Mouse (Mus musculus): ENCODE measurements at regions not wholly inside any gene's neighbourhood (a gene's known extent, or its start where the extent isn't known, plus 50 kb on each side); places are given as distances from the start of the nearest gene placed in this dataset.

DNA sequence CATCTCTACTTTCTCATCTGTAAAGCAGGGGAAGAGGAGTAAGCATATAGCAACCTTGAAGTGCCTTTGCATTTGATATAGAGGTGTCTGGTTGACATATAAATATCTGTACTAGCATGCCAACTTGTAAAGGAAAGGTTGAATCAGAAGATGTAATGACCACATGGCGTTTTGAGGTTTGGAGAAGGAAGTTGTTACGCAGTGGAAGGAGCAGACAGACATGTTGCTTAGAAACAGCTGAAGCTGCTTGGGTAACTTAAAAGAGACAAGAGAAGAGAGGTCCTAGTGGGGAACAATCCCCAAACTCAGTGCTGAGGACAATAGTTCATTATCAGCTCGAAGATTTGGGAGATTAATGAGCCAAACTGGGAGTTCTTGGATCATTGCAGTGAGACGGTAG is 202.9 kb downstream of the Spry2 start:
- H3K27me3 ChIP-seq (replicated peaks) = no peaks in the 10 kb centered on the region
- H3K9me3 ChIP-seq = no peaks in the 10 kb centered on the region
- no peaks in the 10 kb centered on the region for H3K36me3 ChIP-seq
- H3K4me2 ChIP-seq (replicated peaks) = no peak overlapping the region
- no peak for ATAC-seq (ENCODE audit: low FRiP score, low read depth)
- no peaks in the 10 kb centered on the region for H3K4me1 ChIP-seq
- no peak overlapping the region for H3K9ac ChIP-seq
- H3K4me3 ChIP-seq = no peak overlapping the region
- WGBS = 83% methylated on average over 4 of the region's 4 CpGs
- H3K27ac ChIP-seq = no peak overlapping the region

DNA sequence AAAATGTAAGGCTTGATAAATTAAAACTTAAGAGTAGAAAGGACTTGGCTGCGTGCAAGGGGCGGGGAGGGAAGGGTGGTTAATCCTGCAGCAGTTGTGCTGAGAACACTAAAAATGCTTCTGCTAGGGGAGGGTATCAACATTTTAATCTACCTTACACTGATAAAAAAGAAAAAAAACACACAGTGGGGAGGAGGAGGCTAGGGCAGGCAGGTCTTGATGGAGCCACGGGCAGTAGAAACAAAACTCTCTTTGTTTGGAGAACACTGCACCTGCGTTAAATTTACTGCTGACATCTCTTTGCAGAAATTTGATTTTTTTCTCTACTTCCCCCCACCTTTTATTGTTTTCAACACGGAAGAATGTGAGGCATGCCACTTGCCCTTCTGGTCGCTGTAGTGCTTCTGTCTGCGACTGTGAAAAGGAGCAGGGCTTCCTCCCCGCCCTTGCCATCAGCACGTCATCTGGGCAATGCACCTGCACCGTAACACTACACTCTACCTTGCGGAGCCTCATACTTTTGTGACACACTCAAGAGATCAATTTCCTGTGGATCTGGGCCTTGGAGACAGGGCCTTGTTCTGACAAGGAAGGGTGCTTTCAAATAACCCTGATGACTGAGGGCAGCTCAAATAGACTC is 211.7 kb downstream of the Spry2 start:
- Histone ChIP-seq H3K4me1 (no peaks in the 10 kb centered on the region), H3K9me3 (no peaks in the 10 kb centered on the region), H3K36me3 (no peaks in the 10 kb centered on the region), H3K4me3 (no peak overlapping the region), H3K27ac (no peak overlapping the region), H3K4me2 (replicated peaks) (no peak overlapping the region), H3K9ac (no peak overlapping the region), H3K27me3 (replicated peaks) (no peaks in the 10 kb centered on the region)
- WGBS = 56% methylated on average over 11 of the region's 11 CpGs
- ATAC-seq (ENCODE audit: low FRiP score, low read depth) = no peak

GRCm38 (mm10) chr14:105684329-105684728 is 212.3 kb downstream of the Spry2 start:
- no peak overlapping the region for H3K4me2 ChIP-seq (replicated peaks)
- H3K27me3 ChIP-seq (replicated peaks) = no peaks in the 10 kb centered on the region
- 78% methylated on average over 2 of the region's 2 CpGs for WGBS
- no peaks in the 10 kb centered on the region for H3K9me3 ChIP-seq
- H3K4me1 ChIP-seq = no peaks in the 10 kb centered on the region
- no peak overlapping the region for H3K27ac ChIP-seq
- no peaks in the 10 kb centered on the region for H3K36me3 ChIP-seq
- H3K4me3 ChIP-seq = no peak overlapping the region
- ATAC-seq (ENCODE audit: low FRiP score, low read depth) = no peak
- H3K9ac ChIP-seq = no peak overlapping the region

DNA sequence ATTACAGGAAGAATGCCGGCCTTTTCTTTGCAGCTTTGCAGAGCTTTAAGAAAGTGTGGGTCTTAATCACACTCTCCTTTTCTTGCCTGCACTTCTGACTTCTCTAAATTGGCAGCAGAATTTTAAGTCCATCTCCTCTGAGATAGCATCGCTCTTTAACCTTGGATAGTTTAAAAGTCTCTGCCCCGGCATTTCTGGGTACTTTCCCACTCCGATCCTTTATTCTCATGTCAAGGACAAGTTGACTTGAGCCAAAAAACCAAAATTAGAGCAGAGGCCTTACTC is 220.0 kb downstream of the Spry2 start:
- WGBS = 8% methylated on average over 4 of the region's 4 CpGs
- Histone ChIP-seq H3K4me2 (replicated peaks) (peak overlapping the region; percentile 35), H3K27ac (no peak overlapping the region), H3K4me1 (peaks cover 4% of the 10 kb centered on the region), H3K4me3 (no peak overlapping the region), H3K27me3 (replicated peaks) (no peaks in the 10 kb centered on the region), H3K9me3 (no peaks in the 10 kb centered on the region), H3K36me3 (no peaks in the 10 kb centered on the region), H3K9ac (no peak overlapping the region)
- ATAC-seq (ENCODE audit: low FRiP score, low read depth) = no peak

GRCm38 (mm10) chr14:105675801-105676645 is 220.6 kb downstream of the Spry2 start:
- WGBS = 36% methylated on average over 13 of the region's 13 CpGs
- no peak overlapping the region for H3K27ac ChIP-seq
- no peaks in the 10 kb centered on the region for H3K27me3 ChIP-seq (replicated peaks)
- H3K4me2 ChIP-seq (replicated peaks) = peak overlapping the region; percentile 35
- H3K4me3 ChIP-seq = no peak overlapping the region
- no peaks in the 10 kb centered on the region for H3K9me3 ChIP-seq
- ATAC-seq (ENCODE audit: low FRiP score, low read depth) = peak; percentile 44; the same call in 1 of the 2 replicates
- H3K4me1 ChIP-seq = peaks cover 4% of the 10 kb centered on the region
- no peaks in the 10 kb centered on the region for H3K36me3 ChIP-seq
- H3K9ac ChIP-seq = no peak overlapping the region

DNA sequence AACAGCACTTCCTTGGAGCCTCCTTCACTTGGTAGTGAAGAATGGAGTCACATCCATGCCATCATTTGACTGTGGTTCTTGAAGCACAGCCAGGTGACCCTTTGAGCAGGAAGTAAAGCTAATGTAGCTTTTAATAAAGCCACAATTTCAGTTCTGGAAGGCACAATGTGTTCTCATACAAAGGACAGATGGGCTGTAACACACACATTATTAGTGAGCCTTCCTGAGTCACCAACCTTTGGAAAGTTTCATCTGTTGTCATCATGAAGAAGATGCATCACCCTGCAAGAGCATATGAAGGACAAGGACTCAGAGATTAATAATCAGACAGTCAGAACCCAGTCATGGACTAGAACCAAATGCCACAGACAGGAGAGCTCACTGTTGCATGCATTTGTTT is 221.6 kb downstream of the Spry2 start:
- Histone ChIP-seq H3K27ac (no peak overlapping the region), H3K27me3 (replicated peaks) (no peaks in the 10 kb centered on the region), H3K36me3 (no peaks in the 10 kb centered on the region), H3K9ac (no peak overlapping the region), H3K9me3 (no peaks in the 10 kb centered on the region), H3K4me2 (replicated peaks) (no peak overlapping the region), H3K4me3 (no peak overlapping the region), H3K4me1 (peaks cover 4% of the 10 kb centered on the region)
- ATAC-seq (ENCODE audit: low FRiP score, low read depth) = no peak

DNA sequence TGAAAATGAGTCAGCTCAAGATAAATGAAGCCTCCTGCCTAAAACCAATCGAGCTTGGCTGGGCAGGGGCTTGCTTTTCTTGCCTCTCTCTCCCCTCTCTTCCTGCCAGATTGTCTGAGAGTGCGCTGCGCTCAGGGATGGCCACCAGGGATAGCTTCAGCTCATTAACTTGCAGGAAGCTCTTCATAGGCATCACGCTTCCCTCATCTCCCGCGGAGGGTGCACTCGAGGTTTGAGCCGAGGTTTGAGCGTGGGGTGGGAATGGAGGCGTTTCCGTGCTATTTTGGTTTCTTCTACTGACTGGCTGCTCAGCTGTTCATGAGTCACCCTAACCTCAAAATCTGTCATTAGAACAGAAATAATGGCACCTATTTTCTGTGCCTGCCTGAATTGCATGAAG is 227.7 kb downstream of the Spry2 start:
- ATAC-seq (ENCODE audit: low FRiP score, low read depth) = peak; percentile 56; the same call in 1 of the 2 replicates
- Histone ChIP-seq H3K27me3 (replicated peaks) (no peaks in the 10 kb centered on the region), H3K9me3 (no peaks in the 10 kb centered on the region), H3K9ac (no peak overlapping the region), H3K4me3 (no peak overlapping the region), H3K4me2 (replicated peaks) (0 out of 2 replicates have a peak overlapping the region, but pooled peaks have one; percentile 2), H3K36me3 (no peaks in the 10 kb centered on the region), H3K4me1 (no peaks in the 10 kb centered on the region; the same call in 1 of the 2 replicates), H3K27ac (no peak overlapping the region)
- WGBS = 54% methylated on average over 11 of the region's 11 CpGs

GRCm38 (mm10) chr14:105664671-105665198 is 231.9 kb downstream of the Spry2 start:
- Histone ChIP-seq H3K4me1 (no peaks in the 10 kb centered on the region; the same call in 1 of the 2 replicates), H3K4me2 (replicated peaks) (no peak overlapping the region), H3K9me3 (no peaks in the 10 kb centered on the region), H3K27ac (no peak overlapping the region), H3K4me3 (no peak overlapping the region), H3K9ac (no peak overlapping the region), H3K27me3 (replicated peaks) (no peaks in the 10 kb centered on the region), H3K36me3 (no peaks in the 10 kb centered on the region)
- WGBS = 81% methylated on average over 7 of the region's 7 CpGs
- no peak for ATAC-seq (ENCODE audit: low FRiP score, low read depth)

DNA sequence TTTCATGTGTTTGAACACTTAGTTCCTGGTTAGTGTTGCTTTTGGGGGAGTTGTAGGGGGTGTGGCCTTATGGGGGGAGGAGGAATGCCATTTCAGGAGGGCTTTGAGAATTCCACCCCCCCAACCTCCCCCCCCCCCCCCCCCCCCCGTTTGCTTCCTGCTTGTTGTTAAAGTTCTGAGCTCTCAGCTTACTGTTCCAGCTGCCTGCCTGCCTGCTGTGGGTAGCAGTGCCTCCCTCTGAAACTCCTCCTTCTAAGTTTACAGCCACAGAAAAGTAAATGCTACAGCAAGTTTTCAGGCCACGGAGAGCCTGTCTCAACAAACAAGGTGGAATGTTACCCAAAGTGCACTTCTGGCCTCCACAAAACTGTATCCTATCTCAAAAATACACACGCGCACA is 233.1 kb downstream of the Spry2 start:
- no peak for ATAC-seq (ENCODE audit: low FRiP score, low read depth)
- no peaks in the 10 kb centered on the region for H3K27me3 ChIP-seq (replicated peaks)
- no peak overlapping the region for H3K27ac ChIP-seq
- no peaks in the 10 kb centered on the region for H3K9me3 ChIP-seq
- H3K9ac ChIP-seq = no peak overlapping the region
- H3K4me2 ChIP-seq (replicated peaks) = no peak overlapping the region
- H3K36me3 ChIP-seq = no peaks in the 10 kb centered on the region
- no peaks in the 10 kb centered on the region for H3K4me1 ChIP-seq
- WGBS = 89% methylated on average over 3 of the region's 4 CpGs
- no peak overlapping the region for H3K4me3 ChIP-seq

- ATAC-seq (ENCODE audit: low FRiP score, low read depth) = 0 out of 2 replicates have a peak, but pooled peaks have one; percentile 53
- Histone ChIP-seq H3K9me3 (no peaks in the 10 kb centered on the region), H3K4me1 (no peaks in the 10 kb centered on the region), H3K4me2 (replicated peaks) (no peak overlapping the region), H3K27ac (no peak overlapping the region), H3K27me3 (replicated peaks) (no peaks in the 10 kb centered on the region), H3K9ac (no peak overlapping the region), H3K4me3 (no peak overlapping the region), H3K36me3 (no peaks in the 10 kb centered on the region)
- WGBS = 89% methylated on average over 6 of the region's 6 CpGs
Measured at GRCm38 (mm10) chr14:105662839-105663238, 233.8 kb downstream of the Spry2 start.

- Histone ChIP-seq H3K9me3 (no peaks in the 10 kb centered on the region), H3K27ac (no peak overlapping the region), H3K4me1 (no peaks in the 10 kb centered on the region), H3K36me3 (no peaks in the 10 kb centered on the region), H3K9ac (no peak overlapping the region), H3K4me2 (replicated peaks) (no peak overlapping the region), H3K27me3 (replicated peaks) (no peaks in the 10 kb centered on the region), H3K4me3 (no peak overlapping the region)
- 93% methylated on average over 2 of the region's 2 CpGs for WGBS
- ATAC-seq (ENCODE audit: low FRiP score, low read depth) = no peak
Measured at GRCm38 (mm10) chr14:105658316-105658715, 238.3 kb downstream of the Spry2 start.

GRCm38 (mm10) chr14:105647166-105647565 is 249.5 kb downstream of the Spry2 start:
- WGBS = 94% methylated on average over 3 of the region's 3 CpGs
- Histone ChIP-seq H3K9me3 (no peaks in the 10 kb centered on the region), H3K36me3 (no peaks in the 10 kb centered on the region), H3K27me3 (replicated peaks) (no peaks in the 10 kb centered on the region), H3K4me1 (no peaks in the 10 kb centered on the region), H3K9ac (no peak overlapping the region), H3K4me2 (replicated peaks) (no peak overlapping the region), H3K27ac (no peak overlapping the region), H3K4me3 (no peak overlapping the region)
- ATAC-seq (ENCODE audit: low FRiP score, low read depth) = no peak
